Mouse (Mus musculus) heart, embryonic 15.5 days (tissue): Measurements from ENCODE around the gene Apof. TPM values are rescaled to one million over a fixed set of nuclear protein-coding genes. Genes with fewer than 3 reads are reported as not detected.

ENCODE experiments used
- ATAC-seq: fragments of 200-750 bp; cut with Nextera tagmentation; replicated peaks from 2 replicates; pipeline ENCODE4 v1.8.0; 2017; ENCODE audit warnings: low read depth, moderate TSS enrichment; ENCODE audit not compliant: insufficient number of reproducible peaks, insufficient read depth, low FRiP score
- H3K27ac ChIP-seq: fragments of 300-500 bp; sonication (generic); 2 replicates; pipeline ENCODE4 v1.5.1; 2015; ENCODE audit warnings: mild to moderate bottlenecking, inconsistent platforms
- H3K27me3 ChIP-seq: fragments of 300-500 bp; sonication (generic); 2 replicates; pipeline ENCODE4 v1.6.1; 2015; ENCODE audit warnings: inconsistent platforms
- H3K36me3 ChIP-seq: fragments of 300-500 bp; sonication (generic); 2 replicates; pipeline ENCODE4 v1.6.1; 2015; ENCODE audit warnings: mild to moderate bottlenecking, inconsistent platforms
- H3K4me1 ChIP-seq: fragments of 300-500 bp; sonication (generic); replicated peaks from 2 replicates; pipeline ENCODE4 v1.6.1; 2015; ENCODE audit warnings: inconsistent platforms
- H3K4me2 ChIP-seq: fragments of 300-500 bp; sonication (generic); 2 replicates; pipeline ENCODE4 v1.6.1; 2015; ENCODE audit warnings: inconsistent platforms, mild to moderate bottlenecking, moderate library complexity
- H3K4me3 ChIP-seq: fragments of 300-500 bp; sonication (generic); 2 replicates; pipeline ENCODE4 v1.5.1; 2015; ENCODE audit warnings: mild to moderate bottlenecking, inconsistent platforms
- H3K9ac ChIP-seq: fragments of 300-500 bp; sonication (generic); 2 replicates; pipeline ENCODE4 v1.6.1; 2015; ENCODE audit warnings: mild to moderate bottlenecking, inconsistent platforms
- H3K9me3 ChIP-seq: fragments of 300-500 bp; sonication (generic); replicated peaks from 2 replicates; pipeline ENCODE4 v1.6.1; 2016; ENCODE audit warnings: inconsistent platforms
- WGBS: fragments of 180-500 bp; shearing (Covaris S2); methylation state at CpG from one replicate; pipeline ENCODE4 v1.1.7; 2015; ENCODE audit warnings: mixed read lengths; 5-methylcytosine and 5-hydroxymethylcytosine counted together
- polyA plus RNA-seq: library from polyadenylated mRNA; unstranded; fragments of >200 nt; fragmentation: Nextera tagmentation; extraction: Ambion mirVana; gene quantifications from 2 replicates; pipeline ENCODE4 v1.2.1, GENCODE M21; 2015

The Apof gene
- 0.13 and 1.2 TPM in 2 replicates for polyA plus RNA-seq

DNA sequence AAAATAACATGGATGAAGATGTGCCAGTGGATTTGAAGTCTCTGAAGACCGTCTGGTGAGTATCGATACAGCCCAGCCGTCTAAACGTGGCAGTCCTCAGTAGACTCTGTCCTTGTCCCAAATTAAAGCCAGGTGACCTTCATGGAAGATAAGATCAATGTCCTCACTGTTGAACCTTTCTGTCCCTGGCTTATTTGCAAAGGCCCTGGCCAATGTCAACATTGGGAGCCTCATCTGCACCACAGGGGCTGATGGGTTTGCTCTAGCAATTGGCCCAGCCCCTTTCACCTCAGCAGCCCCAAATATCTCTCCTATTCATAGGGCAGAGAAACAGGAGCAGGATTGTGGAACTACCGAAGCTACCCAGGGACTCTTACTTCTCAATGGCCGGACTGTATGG lies at the start of gene Apof:
Gene Apof (plus strand): TSS at position 301 of the 400 bp plus-strand sequence.
- Histone ChIP-seq H3K4me3 (no peak within 1 kb of the TSS), H3K4me1 (peaks cover 5% of the 10 kb centered on the region; the same call in 1 of the 2 replicates), H3K36me3 (no peaks in the 10 kb centered on the region), H3K27me3 (no peaks in the 10 kb centered on the region), H3K9me3 (no peaks in the 10 kb centered on the region), H3K9ac (no peak within 1 kb of the TSS), H3K4me2 (no peak within 1 kb of the TSS; the same call in 1 of the 2 replicates), H3K27ac (no peak within 1 kb of the TSS)
- no peak for ATAC-seq
- WGBS = 73% methylated on average over 6 of the region's 6 CpGs

DNA sequence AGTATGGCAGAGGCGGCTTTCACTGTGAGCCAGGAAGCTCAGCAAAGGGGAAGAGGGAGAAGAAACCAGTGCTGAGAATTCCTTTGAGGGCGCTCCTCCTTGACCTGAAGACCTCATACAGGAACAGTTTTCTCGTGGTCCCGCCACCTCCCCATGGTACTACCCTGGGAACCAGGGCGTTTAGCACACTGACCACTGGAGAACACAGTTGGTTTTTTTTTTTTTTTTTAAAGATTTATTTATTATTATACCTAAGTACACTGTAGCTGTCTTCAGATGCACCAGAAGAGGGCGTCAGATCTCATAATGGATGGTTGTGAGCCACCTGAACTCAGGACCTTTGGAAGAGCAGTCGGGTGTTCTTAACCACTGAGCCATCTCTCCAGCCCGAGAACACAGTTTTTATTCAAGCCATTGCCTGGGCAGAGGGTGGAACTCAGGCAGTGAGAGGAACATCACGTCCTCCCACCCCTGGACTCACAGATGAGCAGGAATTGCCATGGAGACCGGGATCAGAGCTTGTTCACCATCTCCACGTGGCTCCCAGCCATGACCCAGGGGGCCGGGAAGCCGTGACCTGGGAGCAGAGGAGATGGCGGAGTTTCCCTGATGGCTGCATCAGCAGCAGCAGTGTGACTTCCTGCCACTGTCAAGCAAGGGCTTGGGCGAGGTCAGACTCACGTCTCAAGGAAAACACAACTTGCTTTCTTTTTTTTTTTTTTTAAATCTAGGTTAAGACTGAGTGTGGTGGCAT lies 46.8 kb upstream of the Apof start:
- Histone ChIP-seq H3K27me3 (no peaks in the 10 kb centered on the region), H3K9me3 (no peaks in the 10 kb centered on the region), H3K9ac (no peak overlapping the region), H3K4me3 (no peak overlapping the region), H3K27ac (no peak overlapping the region), H3K4me1 (no peaks in the 10 kb centered on the region), H3K4me2 (no peak overlapping the region), H3K36me3 (no peaks in the 10 kb centered on the region)
- 60% methylated on average over 16 of the region's 16 CpGs for WGBS
- no peak for ATAC-seq

DNA sequence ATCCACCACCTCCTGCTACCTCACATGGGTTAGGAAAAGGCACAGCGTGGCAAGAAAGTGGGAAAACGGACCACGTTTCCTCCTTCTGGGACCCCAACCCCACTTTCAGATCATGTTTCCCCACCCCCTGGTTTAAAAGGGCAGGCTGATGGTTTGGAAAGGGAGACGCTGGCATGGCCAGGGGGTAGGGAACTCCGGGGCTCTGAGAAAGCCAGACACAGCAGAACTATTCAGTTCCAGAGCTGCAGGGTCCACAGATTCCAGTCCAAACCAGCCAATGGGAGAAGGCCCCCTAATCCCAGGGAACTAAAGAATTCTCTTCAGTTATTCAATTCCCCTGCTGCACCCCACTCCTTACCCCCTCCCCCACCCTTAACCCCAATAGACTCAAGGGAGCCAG lies 43.4 kb upstream of the Apof start:
- Histone ChIP-seq H3K36me3 (no peaks in the 10 kb centered on the region), H3K4me3 (no peak overlapping the region), H3K9ac (no peak overlapping the region), H3K4me1 (no peaks in the 10 kb centered on the region), H3K27me3 (no peaks in the 10 kb centered on the region), H3K9me3 (no peaks in the 10 kb centered on the region), H3K4me2 (no peak overlapping the region), H3K27ac (no peak overlapping the region)
- no peak for ATAC-seq
- WGBS = 40% methylated on average over 5 of the region's 5 CpGs

DNA sequence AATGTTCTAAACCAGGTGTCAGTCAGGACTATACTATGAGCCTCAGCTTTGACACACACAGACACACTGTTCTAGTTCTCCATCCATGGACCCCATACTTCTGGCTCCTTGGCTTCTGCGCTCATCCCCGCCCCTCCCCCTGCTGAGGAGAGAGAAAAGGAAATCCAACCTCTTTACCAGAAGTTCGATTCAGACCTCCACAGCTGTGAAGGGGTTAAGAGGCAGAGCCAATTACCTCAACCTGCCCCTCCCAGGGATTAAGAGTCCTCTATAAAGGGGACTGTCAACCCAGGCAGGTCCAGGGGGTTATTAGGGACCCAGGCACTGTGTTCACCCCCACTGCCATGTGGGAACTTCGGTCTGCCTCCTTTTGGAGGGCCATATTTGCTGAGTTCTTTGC lies 42.9 kb upstream of the Apof start, which contains the start of gene Mip:
Gene Mip (plus strand): TSS at position 301 of the 400 bp plus-strand sequence.
- Histone ChIP-seq H3K9me3 (no peaks in the 10 kb centered on the region), H3K27ac (no peak within 1 kb of the TSS), H3K4me1 (no peaks in the 10 kb centered on the region), H3K9ac (no peak within 1 kb of the TSS), H3K27me3 (no peaks in the 10 kb centered on the region), H3K4me2 (no peak within 1 kb of the TSS), H3K4me3 (no peak within 1 kb of the TSS), H3K36me3 (no peaks in the 10 kb centered on the region)
- ATAC-seq = no peak
- WGBS = 55% methylated on average over 4 of the region's 4 CpGs

DNA sequence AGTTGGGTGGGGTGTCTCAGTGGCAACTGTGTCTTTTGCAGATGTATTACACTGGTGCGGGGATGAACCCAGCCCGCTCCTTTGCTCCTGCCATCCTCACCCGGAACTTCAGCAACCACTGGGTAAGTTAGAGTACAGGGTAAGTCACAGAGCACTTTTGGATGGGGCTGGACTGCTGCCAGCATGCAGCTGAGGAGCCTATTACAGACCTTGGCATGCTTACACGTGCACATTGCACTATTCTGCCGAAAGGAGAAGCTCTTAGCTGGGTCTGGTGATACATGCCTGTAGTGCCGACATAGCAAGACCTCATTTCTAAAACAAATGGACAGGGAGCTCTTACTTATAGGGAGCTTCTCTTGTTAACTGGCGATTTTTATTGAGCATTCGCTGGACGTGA lies 40.9 kb upstream of the Apof start:
- Histone ChIP-seq H3K36me3 (no peaks in the 10 kb centered on the region), H3K27me3 (no peaks in the 10 kb centered on the region), H3K27ac (no peak overlapping the region), H3K9ac (no peak overlapping the region), H3K9me3 (no peaks in the 10 kb centered on the region), H3K4me3 (no peak overlapping the region), H3K4me1 (peaks cover 4% of the 10 kb centered on the region), H3K4me2 (no peak overlapping the region)
- 68% methylated on average over 9 of the region's 9 CpGs for WGBS
- no peak for ATAC-seq

DNA sequence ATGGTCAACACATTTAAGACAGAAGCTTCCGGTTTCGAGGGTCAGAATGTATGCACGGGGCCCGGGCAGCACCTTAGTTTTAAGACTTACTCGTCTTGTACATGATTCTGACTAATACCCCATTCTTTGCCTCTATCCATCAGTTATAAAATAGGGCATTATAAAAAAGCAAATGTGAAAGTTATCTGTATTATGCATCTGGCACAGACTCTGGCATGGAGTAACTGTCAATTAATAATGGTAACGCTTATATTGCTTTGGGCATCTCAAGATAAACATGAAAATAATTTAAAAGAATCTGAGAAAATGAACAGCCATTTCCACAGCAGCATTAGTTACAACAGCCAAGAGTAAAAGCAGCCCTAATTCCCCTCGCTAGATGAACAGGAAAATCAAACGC lies 40.5 kb upstream of the Apof start:
- ATAC-seq = no peak
- H3K4me3 ChIP-seq = no peak overlapping the region
- no peaks in the 10 kb centered on the region for H3K36me3 ChIP-seq
- H3K27me3 ChIP-seq = no peaks in the 10 kb centered on the region
- H3K27ac ChIP-seq = no peak overlapping the region
- H3K4me2 ChIP-seq = no peak overlapping the region
- peaks cover 7% of the 10 kb centered on the region for H3K4me1 ChIP-seq
- H3K9ac ChIP-seq = no peak overlapping the region
- no peaks in the 10 kb centered on the region for H3K9me3 ChIP-seq
- WGBS = 89% methylated on average over 8 of the region's 8 CpGs

DNA sequence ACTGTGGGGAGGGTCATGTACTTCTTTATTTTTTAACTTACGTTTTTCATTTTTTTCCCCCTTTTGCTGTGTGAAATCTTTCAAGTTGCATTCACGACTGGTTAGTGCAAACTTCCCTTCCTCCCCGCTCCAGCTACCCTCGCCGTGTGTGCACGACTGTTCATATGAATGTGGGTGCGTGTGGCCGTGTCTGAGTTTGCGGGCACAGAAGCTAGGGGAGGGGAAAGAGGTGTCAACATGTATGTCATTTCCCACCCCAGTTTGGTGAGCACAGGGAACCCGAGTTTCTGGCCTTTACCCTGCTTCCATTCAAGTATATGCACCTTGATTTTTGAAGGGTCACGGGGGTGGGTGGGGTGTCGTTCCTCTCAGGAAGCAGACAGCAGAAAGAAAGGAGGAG lies 37.9 kb upstream of the Apof start:
- Histone ChIP-seq H3K27me3 (no peaks in the 10 kb centered on the region), H3K27ac (no peak overlapping the region), H3K4me2 (no peak overlapping the region), H3K4me3 (no peak overlapping the region), H3K4me1 (peaks cover 8% of the 10 kb centered on the region), H3K9me3 (no peaks in the 10 kb centered on the region), H3K36me3 (no peaks in the 10 kb centered on the region; the same call in 1 of the 2 replicates), H3K9ac (no peak overlapping the region)
- no peak for ATAC-seq
- WGBS = 81% methylated on average over 12 of the region's 12 CpGs

DNA sequence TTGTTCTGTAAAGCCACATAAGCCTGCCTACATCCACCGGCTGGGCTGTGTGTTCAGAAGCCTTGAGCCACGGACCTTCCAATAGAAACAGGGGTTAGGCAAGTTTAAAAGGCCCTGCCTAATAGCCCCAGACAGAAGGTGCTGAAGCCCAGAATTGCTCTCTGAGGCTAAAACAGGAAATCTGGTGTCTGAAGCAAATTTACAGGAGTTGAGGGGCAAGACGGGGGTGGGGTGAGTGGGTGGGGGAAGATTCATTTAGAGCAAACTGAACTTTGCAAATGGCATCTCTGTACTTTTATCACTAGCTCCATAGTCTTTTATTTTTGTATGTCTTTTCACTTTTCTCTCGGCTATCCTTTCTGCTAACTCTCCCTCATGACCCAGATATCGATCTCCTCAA lies 37.3 kb upstream of the Apof start:
- Histone ChIP-seq H3K36me3 (no peaks in the 10 kb centered on the region; the same call in 1 of the 2 replicates), H3K27ac (peak overlapping the region; percentile 94), H3K9me3 (no peaks in the 10 kb centered on the region), H3K4me1 (peaks cover 8% of the 10 kb centered on the region), H3K27me3 (no peaks in the 10 kb centered on the region), H3K9ac (peak overlapping the region; percentile 74), H3K4me2 (peak overlapping the region; percentile 82), H3K4me3 (peak overlapping the region; percentile 70)
- ATAC-seq = no peak
- WGBS = 14% methylated on average over 5 of the region's 5 CpGs

DNA sequence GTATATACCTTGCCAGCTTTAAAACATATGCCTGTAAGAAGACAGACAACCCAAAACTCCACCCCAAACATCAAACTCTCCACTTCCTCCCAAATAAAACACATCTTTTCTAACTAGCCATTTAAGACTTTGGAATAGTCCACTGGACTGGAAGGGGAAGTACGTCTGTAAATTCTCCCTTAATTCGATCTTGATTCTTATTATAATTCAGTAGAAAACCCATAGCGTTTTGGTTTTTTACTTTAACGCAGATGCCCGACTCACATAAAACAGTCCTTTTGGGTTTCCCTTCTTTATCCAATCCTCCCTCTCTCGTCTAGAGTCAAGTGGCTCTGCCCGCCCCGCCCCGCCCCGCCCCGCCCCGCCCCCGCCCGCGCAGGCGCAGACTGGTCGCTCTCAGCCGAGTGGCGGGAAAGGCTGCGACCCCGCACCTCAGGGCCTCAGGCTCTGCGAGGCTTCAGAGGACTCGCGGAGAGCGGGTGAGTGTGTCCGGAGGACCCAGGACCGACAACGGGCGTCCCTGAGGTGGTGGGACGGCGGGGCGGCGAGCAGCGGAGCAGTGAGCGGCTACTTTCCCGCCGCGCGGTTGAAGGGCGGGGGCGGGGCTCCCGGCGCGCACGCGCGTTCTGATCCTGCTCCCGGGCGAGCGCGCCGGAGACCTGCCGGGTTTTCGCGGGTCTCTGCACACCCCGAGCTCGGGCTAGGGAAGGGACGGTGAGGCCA lies 36.6 kb upstream of the Apof start, which contains the start of gene Timeless:
Gene Timeless (plus strand): TSS at position 369 of the 723 bp plus-strand sequence.
- Histone ChIP-seq H3K4me2 (peak within 1 kb of the TSS; percentile 82), H3K27me3 (no peaks in the 10 kb centered on the region), H3K9me3 (no peaks in the 10 kb centered on the region), H3K9ac (peak within 1 kb of the TSS; percentile 74), H3K4me3 (peak within 1 kb of the TSS; percentile 70), H3K27ac (peak within 1 kb of the TSS; percentile 94), H3K4me1 (peaks cover 8% of the 10 kb centered on the region), H3K36me3 (no peaks in the 10 kb centered on the region; the same call in 1 of the 2 replicates)
- WGBS = under 1% methylated on average over 58 of the region's 58 CpGs
- peak; percentile 93 for ATAC-seq

DNA sequence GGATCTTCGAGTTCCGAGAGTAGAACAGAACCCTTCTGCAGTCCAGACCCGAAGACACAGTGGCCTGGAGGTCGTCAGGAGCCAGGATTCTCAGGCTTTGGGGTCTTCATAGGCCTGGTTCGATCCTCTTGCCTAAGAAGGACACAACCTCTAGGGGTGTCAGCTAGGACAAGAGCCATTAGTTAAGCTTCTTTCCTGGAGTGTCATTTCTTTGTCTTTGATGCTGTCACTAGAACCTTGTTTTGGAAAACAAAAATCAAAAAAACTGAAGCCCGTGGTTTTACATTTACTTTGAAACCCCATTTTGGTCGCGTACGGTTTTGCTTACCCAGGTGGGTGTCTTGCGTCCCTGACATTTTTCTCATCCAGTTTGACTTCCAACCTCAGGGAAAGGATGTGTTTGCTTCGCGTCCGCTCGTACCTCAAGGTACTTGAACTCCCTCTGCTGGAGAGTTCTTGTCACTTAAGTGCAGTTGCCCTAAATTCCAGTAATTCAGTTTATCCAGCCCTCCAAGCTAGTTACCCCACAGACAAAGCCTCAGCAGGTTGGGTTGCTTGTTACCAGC lies 36.0 kb upstream of the Apof start:
- no peaks in the 10 kb centered on the region for H3K9me3 ChIP-seq
- no peaks in the 10 kb centered on the region for H3K27me3 ChIP-seq
- no peaks in the 10 kb centered on the region; the same call in 1 of the 2 replicates for H3K36me3 ChIP-seq
- WGBS = under 1% methylated on average over 14 of the region's 14 CpGs
- peak overlapping the region; percentile 82 for H3K4me2 ChIP-seq
- peaks cover 8% of the 10 kb centered on the region for H3K4me1 ChIP-seq
- H3K9ac ChIP-seq = peak overlapping the region; percentile 74
- peak; percentile 29 for ATAC-seq
- peak overlapping the region; percentile 70 for H3K4me3 ChIP-seq
- peak overlapping the region; percentile 94 for H3K27ac ChIP-seq

DNA sequence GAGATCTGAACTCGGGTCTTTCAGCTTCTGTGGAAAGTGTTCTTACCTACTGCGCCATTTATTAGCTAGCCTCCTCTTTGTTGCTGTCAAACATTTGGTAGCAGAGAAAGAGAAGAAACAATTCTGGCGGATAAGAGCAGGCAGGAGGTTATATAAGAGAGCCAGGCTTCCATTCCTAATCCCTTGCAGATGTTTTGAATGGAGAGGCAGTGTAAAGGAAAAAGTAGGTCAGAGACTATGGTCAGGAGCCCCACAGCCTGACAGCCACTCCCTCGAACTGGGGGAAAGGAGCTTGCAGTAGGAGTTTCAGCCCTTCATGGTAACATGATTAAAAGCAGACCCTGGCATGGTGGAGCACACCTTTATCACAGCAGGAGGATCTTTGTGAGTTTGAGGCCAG lies 32.1 kb upstream of the Apof start:
- ATAC-seq = no peak
- Histone ChIP-seq H3K4me1 (peaks cover 9% of the 10 kb centered on the region), H3K36me3 (peaks cover 18% of the 10 kb centered on the region), H3K4me2 (no peak overlapping the region), H3K27me3 (no peaks in the 10 kb centered on the region), H3K27ac (no peak overlapping the region), H3K4me3 (no peak overlapping the region), H3K9me3 (no peaks in the 10 kb centered on the region), H3K9ac (no peak overlapping the region)
- WGBS = 76% methylated on average over 4 of the region's 4 CpGs
